Mouse (Mus musculus) limb, embryonic 11.5 days (tissue): ENCODE measurements around the gene Ipp. TPM values are rescaled to one million over a fixed set of nuclear protein-coding genes. Genes with fewer than 3 reads are reported as not detected.
A peak's percentile ranks its signal among the peaks of the same experiment; 100 is the strongest.

ENCODE experiments used
- ATAC-seq: fragments of 200-750 bp; cut with Nextera tagmentation; 2 replicates; pipeline ENCODE4 v1.8.0; 2017; ENCODE audit warnings: low read depth; ENCODE audit not compliant: insufficient number of reproducible peaks, low FRiP score, low TSS enrichment
- DNase-seq: peaks from one replicate; pipeline ENCODE4 v3.0.0-alpha.2; 2015; ENCODE audit warnings: low spot score
- H3K27ac ChIP-seq: fragments of 300-500 bp; sonication (generic); replicated peaks from 2 replicates; pipeline ENCODE4 v1.5.1; 2014; ENCODE audit warnings: low read depth, mild to moderate bottlenecking, low read length
- H3K27me3 ChIP-seq: fragments of 300-500 bp; sonication (generic); 2 replicates; pipeline ENCODE4 v1.6.1; 2014; ENCODE audit warnings: mild to moderate bottlenecking, low read length, mixed read lengths; ENCODE audit not compliant: control insufficient read depth, insufficient read depth
- H3K36me3 ChIP-seq: fragments of 300-500 bp; sonication (generic); 2 replicates; pipeline ENCODE4 v1.6.1; 2014; ENCODE audit warnings: mild to moderate bottlenecking, low read length, moderate library complexity, mixed read lengths; ENCODE audit not compliant: control insufficient read depth, insufficient read depth
- H3K4me1 ChIP-seq: fragments of 300-500 bp; sonication (generic); 2 replicates; pipeline ENCODE4 v1.6.1; 2014; ENCODE audit warnings: low read length, mixed read lengths; ENCODE audit not compliant: control insufficient read depth, insufficient read depth
- H3K4me2 ChIP-seq: fragments of 300-500 bp; sonication (generic); 2 replicates; pipeline ENCODE4 v1.6.1; 2014; ENCODE audit warnings: low read depth, mild to moderate bottlenecking, moderate library complexity; ENCODE audit not compliant: severe bottlenecking
- H3K4me3 ChIP-seq: fragments of 300-500 bp; sonication (generic); 2 replicates; pipeline ENCODE4 v1.5.1; 2014; ENCODE audit warnings: low read depth, low read length
- H3K9ac ChIP-seq: fragments of 300-500 bp; sonication (generic); 2 replicates; pipeline ENCODE4 v1.6.1; 2014; ENCODE audit warnings: mild to moderate bottlenecking, low read length
- H3K9me3 ChIP-seq: fragments of 300-500 bp; sonication (generic); 2 replicates; pipeline ENCODE4 v1.6.1; 2016; ENCODE audit warnings: low read length; ENCODE audit not compliant: control insufficient read depth
- WGBS: fragments of 180-500 bp; shearing (Covaris S2); extraction: QIAGEN DNeasy Blood & Tissue Kit; methylation state at CpG from one replicate; pipeline ENCODE4 v1.1.7; 2014; 5-methylcytosine and 5-hydroxymethylcytosine counted together
- polyA plus RNA-seq: library from polyadenylated mRNA; unstranded; fragments of >200 nt; fragmentation: Nextera tagmentation; extraction: Ambion mirVana; gene quantifications from 2 replicates; pipeline ENCODE4 v1.2.1, GENCODE M21; 2014

The Ipp gene
- 5.7 and 6.2 TPM in 2 replicates for polyA plus RNA-seq

- ATAC-seq (peak; percentile 98), DNase-seq (peak; percentile 96)
- Histone ChIP-seq H3K9ac (peak within 1 kb of the TSS; percentile 87), H3K9me3 (no peaks in the 10 kb centered on the region), H3K27ac (peak within 1 kb of the TSS; percentile 89), H3K27me3 (no peaks in the 10 kb centered on the region), H3K4me2 (peak within 1 kb of the TSS; percentile 67), H3K4me3 (peak within 1 kb of the TSS; percentile 63), H3K36me3 (no peaks in the 10 kb centered on the region), H3K4me1 (no peaks in the 10 kb centered on the region)
- WGBS = under 1% methylated on average over 55 of the region's 55 CpGs
Measured at GRCm38 (mm10) chr4:116507425-116508218, at the start of gene Ipp. Ipp (plus strand) TSS chr4:116507549.

DNA sequence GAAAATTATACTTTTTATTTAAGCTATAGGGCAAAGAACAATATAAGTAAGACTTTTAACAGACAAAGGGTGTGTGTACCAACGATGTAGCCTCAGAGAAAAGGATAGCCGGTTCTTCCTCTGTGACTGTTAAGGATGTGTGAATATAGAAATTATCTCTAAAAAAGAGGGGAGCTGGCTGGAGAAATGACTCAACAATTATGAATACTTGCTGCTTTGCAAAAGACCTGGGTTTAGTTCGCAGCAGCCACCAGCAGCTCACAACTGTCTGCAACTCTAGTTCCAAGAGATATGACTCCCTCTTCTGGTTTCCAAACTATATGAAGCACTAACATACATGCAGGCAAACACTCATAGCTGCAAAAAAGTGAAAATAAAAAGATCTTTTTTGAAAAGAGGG, 45.4 kb upstream of the Ipp start:
- Histone ChIP-seq H3K4me1 (peaks cover 7% of the 10 kb centered on the region; the same call in 1 of the 2 replicates), H3K4me3 (no peak overlapping the region), H3K27ac (no peak overlapping the region), H3K4me2 (no peak overlapping the region), H3K9ac (no peak overlapping the region), H3K9me3 (no peaks in the 10 kb centered on the region), H3K27me3 (no peaks in the 10 kb centered on the region), H3K36me3 (no peaks in the 10 kb centered on the region)
- no peak for ATAC-seq
- WGBS = 94% methylated on average over 3 of the region's 3 CpGs
- no peak for DNase-seq

GRCm38 (mm10) chr4:116463231-116464125, 43.9 kb upstream of the Ipp start:
- H3K27me3 ChIP-seq = no peaks in the 10 kb centered on the region
- no peaks in the 10 kb centered on the region for H3K36me3 ChIP-seq
- peak overlapping the region; percentile 86 for H3K27ac ChIP-seq
- DNase-seq (peak; percentile 80), ATAC-seq (peak; percentile 77)
- peak overlapping the region; percentile 88 for H3K9ac ChIP-seq
- H3K4me1 ChIP-seq = peaks cover 7% of the 10 kb centered on the region; the same call in 1 of the 2 replicates
- H3K4me3 ChIP-seq = peak overlapping the region; percentile 80
- WGBS = under 1% methylated on average over 73 of the region's 74 CpGs
- H3K9me3 ChIP-seq = no peaks in the 10 kb centered on the region
- H3K4me2 ChIP-seq = peak overlapping the region; percentile 50

DNA sequence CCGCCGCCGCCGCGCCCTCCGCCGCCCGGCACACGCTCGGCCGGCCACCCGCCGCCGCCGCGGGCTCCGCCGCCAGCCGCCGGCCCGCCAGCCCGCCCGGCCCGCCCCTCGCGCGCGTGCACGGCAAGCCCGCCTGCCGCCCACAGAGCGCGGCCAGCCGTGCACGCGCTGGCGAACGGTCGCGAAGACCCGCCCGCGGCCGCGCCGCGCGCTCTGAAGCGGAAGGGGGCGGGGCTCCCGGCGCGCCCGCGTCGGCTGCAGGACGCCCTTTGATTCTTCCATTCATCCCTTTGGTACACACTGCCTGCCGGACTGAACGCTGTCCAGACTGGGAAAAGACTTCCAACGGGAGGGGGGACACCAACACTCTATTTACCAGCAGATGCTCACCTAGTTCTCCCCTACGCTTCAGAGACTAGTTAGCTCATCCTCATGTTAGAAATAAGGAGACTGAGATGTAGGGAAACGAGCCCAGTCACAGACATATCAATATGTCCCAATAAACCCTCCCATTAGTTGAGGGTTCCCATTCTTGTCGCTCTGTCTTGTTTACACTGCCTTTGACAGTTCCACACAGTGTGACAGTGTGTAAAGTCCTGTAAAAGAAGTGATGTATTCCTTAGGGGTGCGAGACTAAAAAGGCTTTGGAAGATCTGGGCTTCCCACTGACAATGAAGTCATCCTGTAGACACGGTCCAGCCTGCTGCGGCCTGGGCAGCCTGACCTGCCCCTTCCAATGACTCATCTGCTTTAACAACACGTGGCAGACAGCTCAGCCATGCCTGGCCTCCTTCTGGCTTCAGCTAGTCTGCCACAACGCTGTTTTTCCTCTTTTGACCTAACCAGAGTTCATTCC, 43.0 kb upstream of the Ipp start, which contains the start of gene Mast2:
TSS of gene Mast2 (minus strand) at position 58 of the 856 bp plus-strand sequence.
- H3K27ac ChIP-seq = peak within 1 kb of the TSS; percentile 86
- no peaks in the 10 kb centered on the region for H3K27me3 ChIP-seq
- peak within 1 kb of the TSS; percentile 80 for H3K4me3 ChIP-seq
- H3K36me3 ChIP-seq = no peaks in the 10 kb centered on the region
- H3K9ac ChIP-seq = peak within 1 kb of the TSS; percentile 88
- DNase-seq (peak; percentile 86), ATAC-seq (peak; percentile 80)
- H3K4me2 ChIP-seq = peak within 1 kb of the TSS; percentile 50
- H3K9me3 ChIP-seq = no peaks in the 10 kb centered on the region
- 3% methylated on average over 42 of the region's 68 CpGs for WGBS
- H3K4me1 ChIP-seq = peaks cover 7% of the 10 kb centered on the region; the same call in 1 of the 2 replicates

DNA sequence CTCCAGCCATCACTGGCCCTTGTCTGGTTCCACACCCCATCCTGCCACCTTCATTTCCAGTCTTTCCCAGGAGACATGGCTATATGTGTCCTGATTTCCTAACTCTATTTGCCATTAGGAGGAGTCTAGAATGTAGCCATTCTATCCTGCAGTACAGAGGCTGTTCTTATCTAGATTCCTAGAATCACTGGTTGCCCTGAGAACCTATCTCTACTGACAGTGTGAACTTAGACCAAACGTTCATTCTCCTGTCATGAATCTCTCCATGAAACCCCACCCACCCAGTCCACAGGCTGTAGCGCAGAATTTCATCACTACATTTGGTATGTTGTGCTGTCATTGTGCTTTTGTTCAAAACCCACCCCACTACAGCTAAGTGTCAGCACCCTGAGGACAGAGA, 26.0 kb upstream of the Ipp start:
- H3K9ac ChIP-seq = no peak overlapping the region
- no peaks in the 10 kb centered on the region for H3K36me3 ChIP-seq
- no peaks in the 10 kb centered on the region for H3K27me3 ChIP-seq
- WGBS = 58% methylated on average over 2 of the region's 2 CpGs
- DNase-seq (no peak), ATAC-seq (no peak)
- no peaks in the 10 kb centered on the region for H3K4me1 ChIP-seq
- no peak overlapping the region for H3K27ac ChIP-seq
- H3K9me3 ChIP-seq = no peaks in the 10 kb centered on the region
- H3K4me3 ChIP-seq = no peak overlapping the region
- no peak overlapping the region for H3K4me2 ChIP-seq

DNA sequence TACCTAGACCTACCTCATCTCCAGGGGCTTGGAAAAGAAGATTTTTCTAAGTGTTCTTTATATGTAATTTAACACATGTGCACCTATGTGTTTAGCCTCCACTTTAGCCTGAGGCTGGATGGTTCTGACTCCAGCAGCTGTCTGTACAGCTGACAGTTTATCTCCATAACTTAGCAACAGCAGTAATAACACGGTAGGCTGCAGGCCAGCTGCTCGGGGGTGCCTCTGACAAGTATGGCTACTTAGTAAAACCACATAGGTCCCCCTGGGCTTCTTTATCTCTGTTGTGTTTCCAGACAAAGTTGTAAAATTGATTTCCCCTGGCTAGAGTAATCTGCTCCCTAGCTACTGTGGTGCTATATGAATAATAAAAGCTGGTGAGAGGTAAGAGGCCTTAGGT, 23.9 kb upstream of the Ipp start:
- no peak overlapping the region for H3K9ac ChIP-seq
- H3K27me3 ChIP-seq = no peaks in the 10 kb centered on the region
- 0 out of 2 replicates have a peak, but pooled peaks have one; percentile 51 for ATAC-seq
- DNase-seq = peak; percentile 40
- WGBS = 15% methylated on average over 2 of the region's 2 CpGs
- H3K4me3 ChIP-seq = no peak overlapping the region
- no peak overlapping the region for H3K27ac ChIP-seq
- H3K4me2 ChIP-seq = no peak overlapping the region
- H3K4me1 ChIP-seq = no peaks in the 10 kb centered on the region
- no peaks in the 10 kb centered on the region for H3K36me3 ChIP-seq
- H3K9me3 ChIP-seq = no peaks in the 10 kb centered on the region

DNA sequence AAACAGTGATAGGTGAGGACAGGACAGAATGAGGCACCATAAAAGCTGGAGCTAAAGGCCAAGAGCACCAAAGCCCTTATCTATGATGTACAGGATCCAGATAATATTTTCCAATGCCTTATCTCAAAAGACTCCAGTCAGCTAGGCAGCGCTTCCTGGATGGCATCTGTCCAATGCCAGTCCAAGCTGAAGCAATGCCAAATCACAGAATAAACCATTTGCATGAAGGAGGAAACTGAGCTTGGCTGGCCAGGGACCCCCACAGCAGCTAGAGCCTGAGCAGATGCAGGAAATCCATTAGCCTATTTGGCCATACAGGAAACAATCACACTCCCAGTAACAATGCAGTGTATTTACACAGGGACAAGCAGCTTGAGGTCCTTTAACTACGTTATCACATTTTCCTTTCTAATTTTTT, 16.2 kb upstream of the Ipp start:
- no peaks in the 10 kb centered on the region for H3K36me3 ChIP-seq
- H3K9ac ChIP-seq = no peak overlapping the region
- WGBS = 86% methylated on average over 2 of the region's 2 CpGs
- ATAC-seq (no peak), DNase-seq (no peak)
- no peaks in the 10 kb centered on the region for H3K27me3 ChIP-seq
- no peak overlapping the region for H3K4me3 ChIP-seq
- H3K9me3 ChIP-seq = no peaks in the 10 kb centered on the region
- H3K4me2 ChIP-seq = no peak overlapping the region
- H3K4me1 ChIP-seq = no peaks in the 10 kb centered on the region
- no peak overlapping the region for H3K27ac ChIP-seq
